Mouse (Mus musculus) regulatory T cell (primary cell): ENCODE results near the gene Rb1.

ENCODE experiments used
- in situ Hi-C: fragments of 300-600 bp; cut with MboI, MseI; formaldehyde crosslinking; loops from one replicate; pipeline ENCODE4 v1.15.1; 2025; ENCODE audit warnings: high pct_unique_total_duplicates

Rb1 gene

GRCm38 (mm10) chr14:73271807-73272206 is 53.8 kb downstream of the Rb1 start:
- in situ Hi-C loops, result loop anchor here (10.0 kb wide), 1 partner anchor 2003 kb away; no protein-coding TSS in a partner anchor

GRCm38 (mm10) chr14:73266166-73266565 is 59.5 kb downstream of the Rb1 start:
- in situ Hi-C loops, result loop anchor here (10.0 kb wide), 1 partner anchor 891 kb away; no protein-coding TSS in a partner anchor

GRCm38 (mm10) chr14:73262210-73262609 is 63.4 kb downstream of the Rb1 start:
- in situ Hi-C loops, result loop anchor here (10.0 kb wide), 1 partner anchor 887 kb away; no protein-coding TSS in a partner anchor

- in situ Hi-C loops, result loop anchor here (5.0 kb wide), 1 partner anchor 39 kb away; no protein-coding TSS in a partner anchor
Measured at GRCm38 (mm10) chr14:73258181-73258580, 67.4 kb downstream of the Rb1 start.

GRCm38 (mm10) chr14:73257348-73257747 is 68.3 kb downstream of the Rb1 start:
- in situ Hi-C loops, result loop anchor here (5.0 kb wide), 1 partner anchor 40 kb away; no protein-coding TSS in a partner anchor

GRCm38 (mm10) chr14:73255426-73255970 is 70.1 kb downstream of the Rb1 start:
- in situ Hi-C loops, result loop anchor here (5.0 kb wide), 1 partner anchor 42 kb away; no protein-coding TSS in a partner anchor

GRCm38 (mm10) chr14:73254412-73254811 is 71.2 kb downstream of the Rb1 start:
- in situ Hi-C loops, result no loop called here

- in situ Hi-C loops, result no loop called here
Measured at GRCm38 (mm10) chr14:73253453-73254251, 72.0 kb downstream of the Rb1 start.

GRCm38 (mm10) chr14:73252276-73252675 is 73.3 kb downstream of the Rb1 start:
- in situ Hi-C loops, result no loop called here

- in situ Hi-C loops, result no loop called here
Measured at GRCm38 (mm10) chr14:73250056-73250455, 75.6 kb downstream of the Rb1 start.

GRCm38 (mm10) chr14:73244061-73244597 is 81.5 kb downstream of the Rb1 start:
- in situ Hi-C loops, result no loop called here

- in situ Hi-C loops, result loop anchor here (5.0 kb wide), 1 partner anchor 123 kb away; no protein-coding TSS in a partner anchor
Measured at GRCm38 (mm10) chr14:73239857-73240256, 85.8 kb downstream of the Rb1 start.

- in situ Hi-C loops, result loop anchor here (5.0 kb wide), 1 partner anchor 122 kb away; no protein-coding TSS in a partner anchor
Measured at GRCm38 (mm10) chr14:73239291-73239690, 86.3 kb downstream of the Rb1 start.

GRCm38 (mm10) chr14:73238498-73239250 is 86.9 kb downstream of the Rb1 start:
- in situ Hi-C loops, result loop anchor here (5.0 kb wide), 1 partner anchor 121 kb away; no protein-coding TSS in a partner anchor

- in situ Hi-C loops, result loop anchor here (5.0 kb wide), 1 partner anchor 121 kb away; no protein-coding TSS in a partner anchor
Measured at GRCm38 (mm10) chr14:73237848-73238321, 87.7 kb downstream of the Rb1 start, which contains the start of gene Lpar6. TSS of gene Lpar6 (plus strand) at chr14:73237895.

- in situ Hi-C loops, result loop anchor here (5.0 kb wide), 1 partner anchor 117 kb away; no protein-coding TSS in a partner anchor
Measured at GRCm38 (mm10) chr14:73234468-73235031, 91.1 kb downstream of the Rb1 start.

- in situ Hi-C loops, result no loop called here
Measured at GRCm38 (mm10) chr14:73231286-73231982, 94.2 kb downstream of the Rb1 start.

- in situ Hi-C loops, result no loop called here
Measured at GRCm38 (mm10) chr14:73226849-73227248, 98.8 kb downstream of the Rb1 start.

- in situ Hi-C loops, result no loop called here
Measured at GRCm38 (mm10) chr14:73226346-73226745, 99.3 kb downstream of the Rb1 start.

GRCm38 (mm10) chr14:73222316-73222970 is 103.2 kb downstream of the Rb1 start:
- in situ Hi-C loops, result no loop called here
